Mouse (Mus musculus): ENCODE results near the gene Hnrnpf.

Gene Hnrnpf

DNA sequence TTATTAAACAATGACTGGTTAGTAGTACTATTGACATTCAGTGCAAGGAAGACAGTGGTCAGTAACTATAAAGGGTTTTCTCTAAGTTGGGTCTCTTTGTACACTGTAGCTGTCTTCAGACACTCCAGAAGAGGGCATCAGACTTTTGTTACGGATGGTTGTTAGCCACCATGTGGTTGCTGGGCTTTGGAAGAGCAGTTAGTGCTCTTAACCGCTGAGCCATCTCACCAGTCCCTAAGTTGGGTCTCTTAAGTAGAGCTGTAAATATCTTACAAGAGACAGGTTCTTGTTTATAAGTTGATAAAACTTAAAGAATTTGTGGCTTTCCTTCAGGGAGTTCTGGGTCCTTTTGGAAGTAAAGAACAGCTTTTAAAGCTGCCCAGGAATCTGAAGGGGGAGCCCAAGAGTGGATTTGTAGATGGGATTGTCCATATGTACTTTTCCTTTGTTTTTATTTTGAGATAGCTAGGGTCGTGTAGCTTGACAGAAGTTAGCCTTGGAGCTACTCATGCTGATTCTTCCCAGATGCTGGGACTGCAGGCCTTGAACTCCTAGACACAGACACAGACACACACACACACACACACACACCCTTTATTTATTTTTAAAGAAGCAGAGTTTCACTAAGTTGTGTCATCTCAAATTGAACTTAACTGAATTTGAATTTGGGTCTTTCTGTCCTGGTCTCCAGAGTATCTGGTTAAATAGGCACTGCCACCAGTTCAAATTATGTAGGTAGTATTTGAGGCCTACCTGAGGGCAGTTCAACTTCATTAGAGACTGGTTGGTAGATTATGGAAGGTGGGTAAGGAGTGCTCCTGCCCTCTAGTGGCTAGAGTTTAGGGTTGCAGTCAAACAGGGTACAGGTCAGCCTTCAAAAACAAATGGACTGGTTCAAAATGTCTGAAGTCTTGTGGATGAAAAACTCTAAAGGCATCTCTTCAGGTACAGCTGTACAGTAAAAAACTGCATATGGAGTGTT is 20.8 kb downstream of the Hnrnpf start:
- peak; percentile 87 for DNase-seq (ENCODE audit: low read depth, low spot score)

DNA sequence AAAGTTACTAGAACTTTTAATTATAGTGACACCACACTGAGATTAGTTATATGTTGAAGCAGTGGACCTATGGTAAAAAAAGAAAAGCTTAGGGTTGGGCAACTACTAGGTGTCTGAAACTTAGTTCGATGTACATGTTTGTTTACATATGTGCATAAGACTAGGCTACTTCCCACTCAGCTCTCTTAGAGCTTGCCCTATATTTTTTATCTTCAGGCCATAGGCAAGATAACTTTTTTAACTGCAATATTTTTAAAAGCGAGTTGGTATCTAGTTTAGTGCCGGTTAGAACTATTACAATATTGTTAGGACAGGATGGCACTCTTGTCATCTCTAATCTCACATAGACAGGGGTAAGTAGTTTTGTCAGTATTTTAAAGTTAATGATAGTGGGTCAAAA is 21.9 kb downstream of the Hnrnpf start:
- DNase-seq (ENCODE audit: low read depth, low spot score) = no peak

DNA sequence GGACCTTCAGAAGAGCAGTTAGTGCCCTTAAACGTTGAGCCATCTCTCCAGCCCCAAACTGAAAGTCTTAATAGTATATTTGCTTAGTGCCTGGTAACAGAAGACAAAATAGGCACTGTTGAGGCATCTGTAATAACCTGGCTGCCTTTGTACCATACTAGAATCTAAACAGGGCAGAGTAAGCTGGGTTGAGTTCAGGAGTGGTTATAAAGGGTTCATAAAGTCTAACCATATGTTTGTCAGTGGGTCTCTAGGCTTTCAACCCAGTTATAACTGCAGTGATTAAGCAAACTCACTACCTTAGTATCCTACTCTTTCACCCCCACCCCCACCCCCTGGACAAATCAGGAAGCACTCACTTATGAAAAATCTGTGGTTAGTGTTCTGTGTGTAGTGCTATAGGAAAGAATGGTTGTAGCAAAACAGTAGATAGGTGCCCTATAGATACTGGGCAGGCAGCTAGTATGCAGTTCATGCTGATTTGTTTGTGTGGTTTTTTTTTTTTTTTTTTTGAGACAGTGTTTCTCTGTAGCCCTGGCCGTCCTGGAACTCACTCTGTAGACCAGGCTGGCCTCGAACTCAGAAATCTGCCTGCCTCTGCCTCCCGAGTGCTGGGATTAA is 26.9 kb downstream of the Hnrnpf start:
- DNase-seq (ENCODE audit: low read depth, low spot score) = no peak

DNA sequence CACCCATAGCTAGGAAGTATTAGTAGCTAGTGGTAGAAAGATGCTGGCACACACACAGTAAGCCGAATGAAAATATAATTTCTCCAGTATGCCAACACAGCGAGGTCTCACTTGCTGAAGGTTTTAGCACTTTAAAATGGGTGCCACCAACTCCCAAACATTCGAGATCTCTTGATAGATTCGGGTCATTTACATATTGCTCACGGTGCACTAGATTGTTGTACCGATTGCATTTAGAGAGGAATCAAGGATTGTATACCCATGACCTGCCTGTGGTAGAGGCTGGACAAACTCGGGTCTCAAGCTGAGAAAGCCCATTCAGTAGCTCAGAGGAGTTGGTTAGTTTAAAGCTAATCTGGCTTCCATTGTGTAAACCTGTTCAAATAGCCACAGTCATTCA is 27.8 kb downstream of the Hnrnpf start:
- DNase-seq (ENCODE audit: low read depth, low spot score) = no peak

DNA sequence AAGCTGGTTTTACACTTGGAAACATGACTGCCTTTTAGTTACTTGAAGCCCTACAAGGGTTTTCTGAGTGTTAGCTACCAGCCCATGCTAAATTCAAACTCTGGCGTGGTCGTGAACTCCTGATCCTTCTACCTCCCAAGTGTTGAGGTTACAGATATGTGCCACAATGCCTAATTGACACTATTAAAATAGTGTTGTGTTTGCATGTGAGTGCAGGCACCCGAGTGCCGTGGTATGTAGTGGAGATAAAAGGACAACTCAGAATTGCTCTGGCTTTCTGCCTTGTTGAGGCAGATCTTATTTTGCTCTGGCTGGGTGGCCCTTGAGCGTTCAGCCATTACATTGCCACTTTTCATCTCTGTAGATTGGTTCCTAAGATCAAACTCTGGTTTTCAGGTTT is 28.6 kb downstream of the Hnrnpf start:
- no peak for DNase-seq (ENCODE audit: low read depth, low spot score)

DNA sequence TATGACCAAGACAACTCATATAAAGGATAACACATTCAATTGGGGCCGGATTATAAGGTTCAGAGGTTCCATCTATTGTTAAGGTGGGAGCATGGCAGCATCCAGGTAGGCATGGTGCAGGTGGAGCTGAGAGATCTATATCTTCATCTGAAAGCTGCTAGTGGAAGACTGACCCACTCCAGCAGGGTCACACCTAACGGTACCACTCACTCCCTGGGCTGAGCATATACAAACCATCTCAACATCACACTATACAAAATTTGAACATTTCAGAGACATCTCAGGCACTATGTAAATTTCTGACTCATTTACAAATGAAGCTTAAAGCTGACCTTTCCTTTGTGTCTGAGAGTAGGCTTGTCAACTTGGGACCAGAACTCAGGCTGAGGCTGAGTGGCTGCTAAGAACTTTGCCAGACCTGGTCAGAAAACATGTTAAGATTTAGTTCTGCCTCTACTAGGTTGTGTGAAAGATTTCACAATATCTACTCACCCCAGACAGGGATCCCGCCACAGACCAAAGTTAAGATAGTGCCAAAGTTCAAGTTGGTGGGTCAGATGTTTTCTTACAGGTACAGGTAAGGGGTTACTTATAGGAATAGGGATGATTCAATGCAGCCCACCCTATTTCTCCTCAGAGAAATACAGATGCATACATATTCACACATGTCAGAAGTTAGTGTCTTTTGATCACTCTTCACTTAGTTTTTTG is 30.0 kb downstream of the Hnrnpf start:
- DNase-seq (ENCODE audit: low read depth, low spot score) = no peak

DNA sequence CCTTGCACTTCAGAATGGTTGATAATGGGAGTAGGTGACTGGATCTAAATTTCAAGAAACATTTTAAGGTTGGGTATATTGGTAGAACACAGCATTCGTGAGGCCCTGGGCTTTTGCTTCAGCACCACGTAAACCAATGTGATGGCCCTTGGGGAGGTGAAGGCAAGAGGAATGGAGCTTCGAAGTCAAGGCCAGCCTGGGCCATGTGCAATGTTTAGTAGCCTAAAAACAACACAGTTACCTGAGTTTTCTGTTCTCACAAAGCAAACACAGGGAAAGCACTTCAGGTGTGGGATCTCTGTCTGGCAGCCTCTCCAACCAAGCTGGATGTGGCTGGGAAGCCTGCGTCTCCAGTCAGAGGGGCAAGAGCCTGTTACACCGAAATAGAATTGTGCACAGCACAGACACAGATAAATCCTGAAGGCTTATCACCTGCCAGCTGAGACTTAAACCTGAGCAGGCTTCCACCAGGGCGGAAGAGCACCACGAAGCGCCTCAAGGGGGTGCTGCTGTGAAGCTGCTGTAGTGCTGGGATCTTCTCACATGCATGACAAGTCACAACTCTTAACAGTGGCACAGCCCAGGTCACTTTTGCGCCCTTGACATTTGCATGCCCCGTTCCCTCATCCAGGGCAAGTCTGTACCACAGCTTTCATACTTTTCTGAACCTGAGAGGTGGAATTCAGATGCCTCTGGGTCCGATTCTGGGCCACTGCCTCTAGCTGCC is 32.4 kb downstream of the Hnrnpf start:
- DNase-seq (ENCODE audit: low read depth, low spot score) = peak; percentile 85

DNA sequence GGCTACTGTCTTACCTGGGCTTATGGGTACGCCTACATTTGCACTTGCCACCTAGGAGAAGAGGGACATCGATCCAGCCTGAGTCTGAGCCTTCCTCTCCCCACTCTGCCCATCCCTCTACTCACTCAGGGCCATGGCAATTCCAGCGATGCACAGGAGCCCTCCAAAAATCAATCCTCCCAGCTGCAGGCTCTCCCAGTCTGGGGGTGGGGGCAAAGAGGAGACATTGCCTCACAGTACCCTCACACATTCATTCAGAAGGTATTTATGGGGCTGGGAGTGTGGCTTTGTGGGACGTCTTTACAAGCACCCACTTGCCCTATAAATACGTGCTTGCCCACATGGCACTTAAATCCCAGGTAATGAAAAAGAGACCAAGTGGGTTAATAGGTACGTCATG is 34.2 kb downstream of the Hnrnpf start:
- DNase-seq (ENCODE audit: low read depth, low spot score) = no peak

DNA sequence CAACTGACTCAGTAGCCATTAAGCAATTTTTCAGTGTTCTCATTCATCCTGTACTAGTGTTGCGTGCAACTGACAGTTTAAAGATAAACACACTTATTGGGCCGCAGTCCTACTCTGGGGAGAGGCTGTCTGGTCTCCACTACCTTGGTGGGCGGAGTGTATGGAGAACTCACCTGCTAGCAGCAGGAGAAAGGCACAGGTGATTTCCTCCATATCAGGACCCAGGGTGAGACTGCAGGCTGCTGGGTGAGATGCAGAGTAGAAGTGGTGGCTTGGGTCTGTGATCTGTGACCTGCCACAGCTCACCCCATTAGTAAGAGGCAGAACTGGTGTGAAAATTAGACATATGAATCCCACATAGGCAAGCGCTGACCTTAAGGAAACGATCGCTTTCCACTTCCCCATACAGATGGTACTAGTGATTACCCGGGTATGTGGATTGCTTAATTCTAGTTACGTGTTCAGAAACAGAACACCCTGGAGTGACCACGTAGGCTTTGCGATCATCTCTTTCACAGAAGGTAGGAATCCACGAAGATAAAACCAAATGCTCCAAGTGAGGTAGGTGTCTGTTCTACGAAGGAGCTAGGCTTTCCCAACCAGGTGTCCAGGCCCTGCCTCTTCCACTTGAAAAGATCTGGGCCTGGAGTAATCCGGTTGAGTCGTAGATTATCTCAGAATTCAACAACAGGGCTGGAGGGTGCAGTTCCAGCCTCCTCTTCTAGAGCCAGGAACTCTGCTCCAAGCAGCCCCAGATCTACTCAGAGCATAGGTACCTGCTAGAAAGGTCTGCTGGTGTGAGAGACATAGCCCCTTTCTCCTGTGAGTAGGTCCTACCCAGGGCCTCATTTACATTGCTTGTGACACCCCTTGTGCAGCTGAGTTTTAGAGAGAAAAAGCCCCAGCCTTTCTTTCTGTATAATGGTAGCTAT is 35.8 kb downstream of the Hnrnpf start:
- DNase-seq (ENCODE audit: low read depth, low spot score) = no peak

DNA sequence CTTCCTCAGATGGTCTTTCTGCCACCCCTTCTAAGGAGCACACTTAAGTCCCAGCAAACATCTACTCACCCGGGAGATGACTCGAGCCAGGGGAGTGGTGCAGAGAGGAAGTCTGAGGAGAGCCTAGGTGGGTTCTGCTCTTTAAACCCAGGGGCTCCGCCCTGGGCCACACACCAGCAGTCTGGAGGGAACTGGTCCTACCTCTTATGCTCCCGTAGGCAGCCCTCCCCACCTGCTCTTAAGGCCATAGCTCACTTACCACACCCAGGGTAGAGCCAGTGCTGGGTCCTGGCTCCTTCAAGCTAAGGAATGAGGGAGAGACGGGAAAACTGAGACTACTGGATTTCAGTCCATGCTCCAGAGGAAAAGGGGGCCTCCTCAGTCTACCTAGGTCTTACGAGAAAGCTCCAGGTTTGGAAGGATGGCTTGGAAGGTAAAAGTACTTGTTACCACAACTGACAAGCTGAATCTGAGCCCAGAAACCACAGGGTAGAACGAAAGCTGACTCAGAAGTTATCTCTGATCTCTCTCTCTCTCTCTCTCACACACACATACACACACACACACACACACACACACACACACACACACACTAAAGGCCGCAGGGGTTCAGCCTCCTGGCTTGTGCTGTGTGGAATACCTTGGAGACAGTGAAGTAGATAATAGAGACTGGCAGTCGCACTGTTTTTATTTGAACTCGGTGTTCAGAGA is 37.3 kb downstream of the Hnrnpf start, which contains the start of gene Fxyd4:
Fxyd4 (minus strand) TSS at position 471 of the 711 bp plus-strand sequence.
- peak; percentile 78 for DNase-seq (ENCODE audit: low read depth, low spot score)

DNA sequence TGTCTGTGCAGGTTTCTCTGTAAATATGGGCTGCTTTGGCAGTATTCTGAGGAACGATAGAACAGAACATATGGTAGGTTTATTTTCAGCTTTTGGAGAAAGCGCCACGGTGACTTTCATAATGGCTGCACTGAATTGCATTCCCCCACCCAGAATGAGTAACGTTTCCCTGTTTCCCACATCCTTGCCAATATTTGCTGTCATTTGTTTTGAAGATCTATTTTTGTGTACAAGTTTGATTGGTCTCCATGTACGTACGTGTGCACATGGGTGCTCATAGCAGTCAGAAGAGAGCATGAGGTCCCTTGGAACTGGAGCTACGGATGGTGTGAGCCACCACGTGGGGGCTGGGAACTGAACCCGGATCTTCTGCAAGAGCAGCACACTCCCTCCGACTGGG is 38.8 kb downstream of the Hnrnpf start:
- DNase-seq (ENCODE audit: low read depth, low spot score) = no peak

DNA sequence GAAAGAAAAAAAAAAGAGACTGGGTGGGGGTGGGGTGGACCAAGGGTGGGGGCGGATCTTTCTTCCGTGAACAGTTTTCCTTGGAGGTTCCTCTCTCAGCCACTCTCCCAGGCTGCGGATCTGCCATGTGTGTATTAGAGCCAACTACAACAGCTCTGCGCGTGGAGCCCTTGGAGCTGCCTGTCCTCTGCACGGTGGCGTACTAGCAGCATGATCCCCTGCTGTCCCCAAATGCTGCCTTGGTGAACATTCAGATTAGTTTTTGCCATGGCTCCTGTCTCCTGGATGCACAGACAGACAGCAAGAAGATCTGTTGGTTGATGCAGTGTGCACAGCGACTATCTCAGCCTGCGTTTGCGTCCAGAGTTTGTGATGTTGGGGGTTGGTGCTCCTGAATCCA is 42.6 kb downstream of the Hnrnpf start:
- DNase-seq (ENCODE audit: low read depth, low spot score) = no peak

DNA sequence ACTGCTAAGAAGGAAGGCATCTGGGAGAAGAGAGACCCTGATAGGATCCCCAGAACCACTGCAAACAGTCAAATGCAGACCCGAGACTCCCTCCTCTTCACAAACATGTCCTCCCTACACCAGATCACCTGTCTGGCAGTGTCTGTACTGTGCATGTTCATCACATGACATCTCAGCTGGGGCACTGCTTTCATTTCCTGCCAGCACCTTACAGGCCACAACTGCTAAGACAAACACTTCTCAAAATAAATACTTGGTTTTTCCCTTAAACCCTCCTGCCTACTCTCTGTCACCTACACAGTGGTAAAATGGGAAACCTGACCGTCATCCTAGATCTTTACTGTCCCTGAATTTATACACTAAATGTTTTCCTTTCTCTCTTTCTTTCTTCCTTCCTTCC is 43.8 kb downstream of the Hnrnpf start:
- DNase-seq (ENCODE audit: low read depth, low spot score) = no peak

DNA sequence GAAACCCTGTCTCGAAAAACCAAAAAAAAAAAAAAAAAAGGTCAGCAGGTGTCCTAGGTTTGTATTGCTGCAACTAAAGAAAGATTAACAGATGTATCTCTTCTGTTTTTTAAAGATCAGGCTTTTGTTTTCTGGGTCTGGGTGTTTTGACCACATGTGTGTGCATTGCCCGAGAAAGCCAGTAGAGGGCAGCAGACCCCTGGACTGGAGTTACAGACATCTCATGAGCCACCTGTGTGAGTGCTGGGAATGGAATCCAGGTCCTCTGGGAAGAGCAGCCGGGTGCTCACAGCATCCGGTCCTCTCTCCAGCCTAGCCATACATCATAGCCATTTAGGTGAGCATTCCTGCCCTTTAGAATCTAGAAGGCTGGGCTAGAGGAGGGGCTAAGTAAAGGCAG is 52.2 kb downstream of the Hnrnpf start:
- peak; percentile 83 for DNase-seq (ENCODE audit: low read depth, low spot score)

DNA sequence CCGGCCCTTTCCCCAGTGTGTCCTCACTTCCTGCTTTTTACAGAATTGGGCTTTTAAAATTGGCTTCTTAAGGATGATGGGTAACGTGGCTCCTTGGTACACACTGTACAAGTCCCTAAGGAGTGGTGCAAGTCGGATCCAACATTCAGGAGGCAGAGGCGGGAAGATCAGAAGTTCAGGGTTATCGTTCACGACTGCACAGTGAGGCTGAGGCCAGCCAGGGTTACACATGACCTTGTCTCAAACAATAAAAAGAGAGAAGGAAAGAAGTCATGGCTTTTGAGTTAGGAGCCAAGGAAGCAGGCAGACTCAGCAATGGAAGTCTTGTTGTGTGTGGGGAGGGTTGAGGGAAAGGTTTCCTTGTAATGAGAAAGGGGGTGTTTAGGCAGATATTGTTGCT is 56.0 kb downstream of the Hnrnpf start:
- no peak for DNase-seq (ENCODE audit: low read depth, low spot score)

DNA sequence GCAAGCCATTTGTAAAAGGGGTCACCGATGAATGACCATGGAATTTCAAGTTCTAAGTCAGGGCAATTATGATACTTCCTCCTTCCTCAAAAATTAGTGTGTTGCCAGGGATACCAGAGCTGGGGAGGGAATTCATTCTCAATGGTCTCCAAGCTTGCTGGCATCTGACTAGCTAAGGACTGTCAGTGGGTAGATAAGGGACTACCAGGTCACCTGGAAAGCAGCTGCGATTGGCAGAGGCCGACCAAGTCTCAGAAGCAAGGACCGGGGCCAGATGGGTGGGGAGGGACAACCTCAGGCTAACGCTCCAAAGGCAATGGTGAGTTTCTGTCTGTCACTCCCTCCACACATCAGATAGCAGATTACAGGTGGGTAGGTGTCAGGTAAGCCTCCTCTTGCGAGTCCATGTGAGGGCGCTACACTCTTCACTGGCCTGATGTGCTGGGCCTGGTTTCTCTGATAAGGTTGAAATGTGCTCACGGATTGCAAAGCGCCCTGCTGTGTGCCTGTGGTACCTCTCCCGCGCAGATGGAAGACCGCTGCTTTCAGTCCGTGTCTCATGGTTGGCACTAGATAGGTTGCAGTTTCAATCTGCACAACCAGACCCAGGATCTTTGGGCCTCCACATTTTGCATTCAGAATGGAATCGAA is 56.9 kb downstream of the Hnrnpf start:
- peak; percentile 77 for DNase-seq (ENCODE audit: low read depth, low spot score)

DNA sequence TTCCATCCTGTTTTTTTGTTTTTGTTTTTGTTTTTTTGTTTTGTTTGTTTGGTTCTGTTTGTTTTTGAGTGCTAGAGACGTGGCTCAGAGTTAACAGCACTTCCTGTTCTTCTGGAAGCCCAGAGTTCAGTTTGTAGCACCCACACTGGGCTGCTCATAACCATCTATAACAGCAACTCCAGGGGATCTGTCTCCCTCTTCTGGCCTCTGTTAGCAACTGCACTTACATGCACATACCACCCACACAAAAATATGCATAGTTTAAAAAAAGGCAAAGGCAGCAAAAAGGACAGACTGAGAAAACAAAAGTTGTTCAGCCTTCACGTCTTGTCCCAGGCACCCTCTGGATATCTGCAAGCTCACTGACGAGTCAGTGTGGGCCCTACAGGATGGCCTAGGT is 63.1 kb downstream of the Hnrnpf start:
- peak; percentile 47 for DNase-seq (ENCODE audit: low read depth, low spot score)

DNA sequence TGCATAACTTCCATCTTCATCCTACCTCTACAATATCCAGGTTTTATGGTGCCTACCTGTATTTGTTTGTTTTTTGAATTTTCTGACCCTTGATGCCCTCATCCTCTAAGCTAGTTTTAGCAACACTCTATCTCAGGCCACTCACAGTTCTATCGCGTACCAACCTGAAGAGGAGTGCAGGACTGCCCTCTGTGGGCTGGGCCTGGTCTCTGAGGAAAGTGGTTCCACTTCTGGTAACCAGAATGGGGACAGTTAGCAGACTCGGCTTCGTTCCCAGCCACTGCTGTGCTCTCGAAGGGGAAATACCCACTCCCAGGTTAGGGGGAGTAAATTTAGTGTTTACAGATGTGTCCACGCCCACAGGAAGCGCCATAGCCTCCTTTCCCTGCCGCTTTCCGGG is 66.6 kb downstream of the Hnrnpf start:
- no peak for DNase-seq (ENCODE audit: low read depth, low spot score)
